Mouse (Mus musculus) left cerebral cortex, postnatal 10 days (tissue): ENCODE data around the gene Slfn9. TPM values are rescaled to one million over a fixed set of nuclear protein-coding genes. Genes with fewer than 3 reads are reported as not detected.

ENCODE experiments used
- DNase-seq, 2 experiments: peaks; one replicate each; pipeline ENCODE4 v3.0.0; 2021 to 2022; ENCODE audit warnings: low spot score in 2 of 2, mixed read lengths in 1 of 2; ENCODE audit errors: extremely low spot score in 1 of 2
- intact Hi-C: fragments of 180-260 bp; cut with DNase I; formaldehyde crosslinking; loops from one replicate; pipeline ENCODE4 v1.15.1; 2025
- microRNA-seq: library from miRNA; unstranded; fragments of <30 nt; microRNA quantifications from one replicate; pipeline ENCODE4 v1.2.0, GENCODE M21; 2022
- total RNA-seq, 2 experiments: library from RNA; stranded (reverse); gene quantifications; 2 replicates each; pipeline ENCODE4 v1.2.3; 2021

Gene Slfn9
- total RNA-seq, 2 experiments from 2014 or later, result 0.47 to 0.60 TPM

DNA sequence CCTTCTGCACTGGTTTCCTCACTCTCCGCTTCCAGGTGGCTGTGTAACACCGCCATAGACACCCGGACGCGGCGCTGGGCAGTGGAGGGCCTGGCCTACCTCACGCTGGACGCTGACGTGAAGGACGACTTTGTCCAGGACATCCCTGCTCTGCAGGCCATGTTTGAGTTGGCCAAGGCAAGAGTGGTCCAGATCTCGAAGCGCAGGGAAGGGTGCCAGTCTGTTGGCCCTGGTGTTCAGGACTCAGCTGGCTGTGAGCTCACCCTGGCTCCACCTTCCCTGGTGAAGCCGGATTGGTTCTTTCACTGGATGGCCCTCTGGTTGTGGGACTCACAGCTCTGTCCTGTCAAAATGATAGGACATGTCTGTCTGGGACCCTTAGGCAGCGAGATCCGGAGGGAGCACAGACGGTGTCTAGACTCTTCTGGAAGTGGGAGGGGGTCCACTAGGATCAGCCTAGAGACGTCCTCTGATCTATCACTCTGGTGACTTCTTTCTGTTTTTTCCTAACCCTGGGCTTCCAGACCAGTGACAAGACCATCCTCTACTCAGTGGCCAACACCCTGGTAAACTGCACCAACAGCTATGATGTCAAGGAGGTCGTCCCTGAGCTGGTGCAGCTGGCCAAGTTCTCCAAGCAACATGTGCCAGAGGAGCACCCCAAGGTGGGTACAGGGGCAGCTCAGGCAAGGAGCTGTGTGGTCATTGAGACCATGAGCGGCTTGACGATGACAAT, 62.6 kb downstream of the Slfn9 start:
- intact Hi-C loops, result no loop called here
- DNase-seq, result no peak

Small RNA genes within 50 kb of the gene (microRNA-seq; reads per million reads assigned to microRNA genes)
- gene Gm27598 (not detected), gene Mir7679 (not detected)

Other genes with a start within 250 kb of the Slfn9 start
- gene Cct6b, start 227.5 kb downstream of the Slfn9 start, total RNA-seq, result not detected
- gene Zfp830, start 227.5 kb downstream of the Slfn9 start, total RNA-seq, result 10 to 100 TPM; 14.3 to 15.4 TPM
- 10 to 100 TPM; 31.9 to 34.5 TPM for gene Lig3, start 210.7 kb downstream of the Slfn9 start, total RNA-seq
- gene Rffl, start 120.6 kb downstream of the Slfn9 start, total RNA-seq, result 1 to 10 TPM; 3.5 to 4.1 TPM
- gene Rad51d, start 101.2 kb downstream of the Slfn9 start, total RNA-seq, result 10 to 100 TPM; 11.1 to 11.3 TPM
- gene Fndc8, start 99.7 kb downstream of the Slfn9 start, total RNA-seq, result not detected
- gene Nle1, start 83.4 kb downstream of the Slfn9 start, total RNA-seq, result 10 to 100 TPM; 37.1 to 41.2 TPM
- 1 to 10 TPM; 3.3 to 5.1 TPM for gene Unc45b, start 81.3 kb downstream of the Slfn9 start, total RNA-seq
- 1 to 10 TPM; 3.9 to 4.3 TPM for gene Slfn5, start 40.5 kb downstream of the Slfn9 start, total RNA-seq
- gene Slfn8, start 29.0 kb upstream of the Slfn9 start, total RNA-seq, result under 1 TPM; 0.28 TPM
- gene Slfn2, start 73.3 kb upstream of the Slfn9 start, total RNA-seq, result under 1 TPM; 0.34 to 0.60 TPM
- not detected for gene Slfn1, start 125.0 kb upstream of the Slfn9 start, total RNA-seq
- not detected for gene Slfn4, start 183.4 kb upstream of the Slfn9 start, total RNA-seq
- gene Slfn3, start 199.5 kb upstream of the Slfn9 start, total RNA-seq, result under 1 TPM; 0.19 to 0.32 TPM